Mouse (Mus musculus): Measurements from ENCODE around the gene Prkcz. TPM values are rescaled to one million over a fixed set of nuclear protein-coding genes. Genes with fewer than 3 reads are reported as not detected.

Gene Prkcz
- polyA plus RNA-seq, 1 experiment, result 33.3 TPM

DNA sequence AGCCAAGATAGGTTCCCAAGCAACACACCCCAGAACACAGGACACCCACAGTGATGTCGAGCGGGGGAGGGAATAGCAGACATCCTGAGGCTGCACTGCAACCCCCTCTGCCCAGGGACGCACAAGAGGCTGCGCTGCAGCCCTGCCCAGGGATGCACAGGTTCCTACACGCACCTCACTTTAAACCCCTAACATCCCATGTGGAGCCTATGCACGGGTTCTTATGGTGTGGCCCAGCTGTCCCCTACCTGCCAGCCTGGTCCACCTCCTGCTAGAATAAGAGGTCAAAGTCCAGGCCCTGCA lies 147.5 kb downstream of the Prkcz start:
- TF ChIP-seq EP300 (IDR thresholded peaks at IDR 0.05; ENCODE audit: insufficient read depth, low read depth, low read length), result no peak
- no peak for TF ChIP-seq POLR2A (IDR thresholded peaks at IDR 0.05; ENCODE audit: insufficient read depth, low read length)
- no peak for TF ChIP-seq CTCF (IDR thresholded peaks at IDR 0.05; ENCODE audit: low read depth, low read length)
- Histone ChIP-seq H3K9me3 (replicated peaks; ENCODE audit: control insufficient read depth, insufficient read depth, low read length, poor library complexity, severe bottlenecking) (no peaks in the 10 kb centered on the region), H3K4me1 (ENCODE audit: control insufficient read depth, insufficient read depth, low read length) (peaks cover 13% of the 10 kb centered on the region), H3K9ac (ENCODE audit: low read depth, poor library complexity, severe bottlenecking) (no peak overlapping the region), H3K27me3 (ENCODE audit: control insufficient read depth, insufficient read depth, low read length, poor library complexity, severe bottlenecking) (no peaks in the 10 kb centered on the region), H3K4me3 (ENCODE audit: low read depth, low read length) (no peak overlapping the region), H3K27ac (ENCODE audit: insufficient read depth, low read length) (no peak overlapping the region), H3K36me3 (ENCODE audit: control insufficient read depth, insufficient read depth, low read length, poor library complexity, severe bottlenecking) (peaks cover 11% of the 10 kb centered on the region)

- TF ChIP-seq POLR2A (IDR thresholded peaks at IDR 0.05; ENCODE audit: insufficient read depth, low read length) (no peak), CTCF (IDR thresholded peaks at IDR 0.05; ENCODE audit: low read depth, low read length) (no peak), EP300 (IDR thresholded peaks at IDR 0.05; ENCODE audit: insufficient read depth, low read depth, low read length) (no peak)
- no peaks in the 10 kb centered on the region for H3K9me3 ChIP-seq (replicated peaks; ENCODE audit: control insufficient read depth, insufficient read depth, low read length, poor library complexity, severe bottlenecking)
- peaks cover 11% of the 10 kb centered on the region for H3K36me3 ChIP-seq (ENCODE audit: control insufficient read depth, insufficient read depth, low read length, poor library complexity, severe bottlenecking)
- no peak overlapping the region for H3K4me3 ChIP-seq (ENCODE audit: low read depth, low read length)
- peaks cover 15% of the 10 kb centered on the region for H3K4me1 ChIP-seq (ENCODE audit: control insufficient read depth, insufficient read depth, low read length)
- H3K27me3 ChIP-seq (ENCODE audit: control insufficient read depth, insufficient read depth, low read length, poor library complexity, severe bottlenecking), result no peaks in the 10 kb centered on the region
- H3K27ac ChIP-seq (ENCODE audit: insufficient read depth, low read length), result no peak overlapping the region
- no peak overlapping the region for H3K9ac ChIP-seq (ENCODE audit: low read depth, poor library complexity, severe bottlenecking)
Measured at GRCm38 (mm10) chr4:155213052-155213751, 148.0 kb downstream of the Prkcz start.

Other genes with a start within 250 kb of the Prkcz start
- 63.5 and 67.2 TPM in 2 replicates for gene Ski, start 138.8 kb downstream of the Prkcz start, polyA plus RNA-seq (2011; ENCODE audit: insufficient read depth, insufficient read length, low read depth, missing spikeins)
- gene Faap20, start 111.6 kb downstream of the Prkcz start, polyA plus RNA-seq (2011; ENCODE audit: insufficient read depth, insufficient read length, low read depth, missing spikeins), result 22.9 and 25.2 TPM in 2 replicates
- not detected in 2 replicates for gene Gabrd, start 36.8 kb upstream of the Prkcz start, polyA plus RNA-seq (2011; ENCODE audit: insufficient read depth, insufficient read length, low read depth, missing spikeins)
- gene Cfap74, start 47.8 kb upstream of the Prkcz start, polyA plus RNA-seq (2011; ENCODE audit: insufficient read depth, insufficient read length, low read depth, missing spikeins), result 3.3 and 3.7 TPM in 2 replicates
- gene Tmem52, start 107.8 kb upstream of the Prkcz start, polyA plus RNA-seq (2011; ENCODE audit: insufficient read depth, insufficient read length, low read depth, missing spikeins), result 0.76 TPM in 1 of 2 replicates, not detected in the other
- gene Gnb1, start 130.0 kb upstream of the Prkcz start, polyA plus RNA-seq (2011; ENCODE audit: insufficient read depth, insufficient read length, low read depth, missing spikeins), result 534 and 541 TPM in 2 replicates
- 108 and 116 TPM in 2 replicates for gene Nadk, start 201.0 kb upstream of the Prkcz start, polyA plus RNA-seq (2011; ENCODE audit: insufficient read depth, insufficient read length, low read depth, missing spikeins)
- gene Slc35e2, start 240.1 kb upstream of the Prkcz start, polyA plus RNA-seq (2011; ENCODE audit: insufficient read depth, insufficient read length, low read depth, missing spikeins), result 19.4 and 20.2 TPM in 2 replicates